Mouse (Mus musculus) ES-E14 (cell line): ENCODE data around the gene Ube2q2. TPM values are rescaled to one million over a fixed set of nuclear protein-coding genes. Genes with fewer than 3 reads are reported as not detected.

Source experiments
- DNase-seq: peaks from one replicate; pipeline ENCODE4 v3.0.0-alpha.2; 2013; ENCODE audit warnings: low read depth, low spot score
- H3K27ac ChIP-seq: 2 replicates; pipeline ENCODE4 v1.5.1; 2012; ENCODE audit warnings: low read depth, mild to moderate bottlenecking, low read length, moderate library complexity, mixed read lengths; ENCODE audit not compliant: poor library complexity, insufficient read depth, severe bottlenecking
- H3K36me3 ChIP-seq: 2 replicates; pipeline ENCODE4 v1.6.1; 2012; ENCODE audit warnings: mild to moderate bottlenecking, low read length, moderate library complexity, mixed read lengths; ENCODE audit not compliant: control insufficient read depth, poor library complexity, insufficient read depth, severe bottlenecking
- H3K4me1 ChIP-seq, 2 experiments: fragments of 150-350 bp in 1 of 2; sonication (generic) in 1 of 2; 2 replicates each; pipeline ENCODE4 v1.6.1; 2012; ENCODE audit warnings: low read length in 2 of 2, mild to moderate bottlenecking in 1 of 2, mixed read lengths in 1 of 2; ENCODE audit not compliant: control insufficient read depth in 2 of 2, insufficient read depth in 2 of 2, poor library complexity in 1 of 2
- H3K4me3 ChIP-seq, 2 experiments: fragments of 150-350 bp in 1 of 2; sonication (generic) in 1 of 2; 2 replicates each; pipeline ENCODE4 v1.5.1; 2012; ENCODE audit warnings: low read length in 2 of 2, low read depth in 1 of 2, mild to moderate bottlenecking in 1 of 2, mixed read lengths in 1 of 2; ENCODE audit not compliant: insufficient read depth in 1 of 2, poor library complexity in 1 of 2, severe bottlenecking in 1 of 2
- H3K9ac ChIP-seq: 2 replicates; pipeline ENCODE4 v1.6.1; 2012; ENCODE audit warnings: low read depth, mild to moderate bottlenecking, low read length, mixed read lengths; ENCODE audit not compliant: poor library complexity, insufficient read depth, severe bottlenecking
- H3K9me3 ChIP-seq: fragments of 150-350 bp; sonication (generic); 2 replicates; pipeline ENCODE4 v1.6.1; 2012; ENCODE audit warnings: low read depth, mild to moderate bottlenecking, low read length; ENCODE audit not compliant: control insufficient read depth, insufficient read depth
- CHD2 ChIP-seq: IDR thresholded peaks from 2 replicates; pipeline ENCODE4 v1.6.1; 2014; ENCODE audit warnings: mild to moderate bottlenecking, low read depth, low read length, inconsistent platforms
- HCFC1 ChIP-seq: IDR thresholded peaks from 2 replicates; pipeline ENCODE4 v1.6.1; 2012; ENCODE audit warnings: low read length, inconsistent platforms, borderline replicate concordance; ENCODE audit not compliant: insufficient read depth
- MAFK ChIP-seq: IDR thresholded peaks from 2 replicates; pipeline ENCODE4 v1.6.1; 2014; ENCODE audit warnings: mild to moderate bottlenecking, low read depth, low read length, inconsistent platforms; ENCODE audit not compliant: insufficient read depth
- ZC3H11A ChIP-seq: IDR thresholded peaks from 2 replicates; pipeline ENCODE4 v1.6.1; 2012; ENCODE audit warnings: low read depth, mild to moderate bottlenecking, inconsistent platforms, low read length, borderline replicate concordance
- ZNF384 ChIP-seq: IDR thresholded peaks from 2 replicates; pipeline ENCODE4 v1.6.1; 2012; ENCODE audit warnings: low read depth, low read length, inconsistent platforms
- in situ Hi-C, 2 experiments: fragments of 600-800 bp; cut with MboI; formaldehyde crosslinking; loops; one replicate each; pipeline ENCODE4 v1.15.1; 2025; ENCODE audit warnings: low sequenced_read_pairs in 2 of 2, inconsistent platforms in 1 of 2; ENCODE audit not compliant: unreplicated experiment in 2 of 2
- total RNA-seq: library from RNA; depleted of rRNA; stranded (reverse); fragments of 300-350 nt; gene quantifications from 2 replicates; pipeline ENCODE4 v1.2.3, GENCODE M21; 2012

Ube2q2 gene
- total RNA-seq, 1 experiment = 24.9 TPM

GRCm38 (mm10) chr9:55122586-55122985 is 26.1 kb upstream of the Ube2q2 start:
- no peak overlapping the region for H3K4me3 ChIP-seq
- DNase-seq = no peak
- H3K4me1 ChIP-seq = peaks cover 2 to 9% of the 10 kb centered on the region in 2 experiments; a peak in 1 of 4 replicates
- TF ChIP-seq HCFC1 (no peak), MAFK (no peak), ZNF384 (no peak), ZC3H11A (no peak), CHD2 (no peak)
- no peak overlapping the region for H3K9ac ChIP-seq
- H3K27ac ChIP-seq = no peak overlapping the region
- H3K36me3 ChIP-seq = no peaks in the 10 kb centered on the region
- H3K9me3 ChIP-seq = no peaks in the 10 kb centered on the region
- in situ Hi-C loops = loop anchor here in 1 of 2 experiments (25.0 kb wide), 2 partner anchors 185 to 385 kb away; partner anchors contain the start of gene Wdr61

GRCm38 (mm10) chr9:55125735-55126134 is 22.9 kb upstream of the Ube2q2 start:
- in situ Hi-C loops = no loop called here

GRCm38 (mm10) chr9:55126295-55126694 is 22.4 kb upstream of the Ube2q2 start:
- H3K9ac ChIP-seq = no peak overlapping the region
- H3K4me3 ChIP-seq = no peak overlapping the region
- no peaks in the 10 kb centered on the region for H3K36me3 ChIP-seq
- no peaks in the 10 kb centered on the region for H3K9me3 ChIP-seq
- DNase-seq = no peak
- in situ Hi-C loops = no loop called here
- no peak overlapping the region for H3K27ac ChIP-seq
- H3K4me1 ChIP-seq = peaks cover 0 to 8% of the 10 kb centered on the region in 2 experiments; a peak in 1 of 4 replicates
- TF ChIP-seq HCFC1 = no peak
- TF ChIP-seq MAFK = no peak
- TF ChIP-seq ZNF384 = no peak
- no peak for TF ChIP-seq CHD2
- no peak for TF ChIP-seq ZC3H11A

More at GRCm38 (mm10) chr9:55125735-55126134, 22.9 kb upstream of the Ube2q2 start:
- Histone ChIP-seq H3K27ac (no peak overlapping the region), H3K36me3 (no peaks in the 10 kb centered on the region), H3K9ac (no peak overlapping the region), H3K4me3 (no peak overlapping the region), H3K9me3 (no peaks in the 10 kb centered on the region), H3K4me1 (peaks cover 0 to 8% of the 10 kb centered on the region in 2 experiments; a peak in 1 of 4 replicates)
- no peak for DNase-seq
- TF ChIP-seq ZC3H11A (no peak), ZNF384 (no peak), MAFK (no peak), CHD2 (no peak), HCFC1 (no peak)

GRCm38 (mm10) chr9:55131851-55132250 is 16.8 kb upstream of the Ube2q2 start:
- in situ Hi-C loops = no loop called here
- H3K9ac ChIP-seq = no peak overlapping the region
- TF ChIP-seq ZC3H11A (no peak), ZNF384 (no peak), CHD2 (no peak), HCFC1 (no peak), MAFK (no peak)
- H3K27ac ChIP-seq = no peak overlapping the region
- no peak overlapping the region for H3K4me3 ChIP-seq
- H3K4me1 ChIP-seq = peaks cover 0 to 5% of the 10 kb centered on the region in 2 experiments; a peak in 3 of 4 replicates
- no peak for DNase-seq
- no peaks in the 10 kb centered on the region for H3K36me3 ChIP-seq
- no peaks in the 10 kb centered on the region for H3K9me3 ChIP-seq
